Mouse (Mus musculus): ENCODE data around the gene Hus1. TPM values are rescaled to one million over a fixed set of nuclear protein-coding genes. Genes with fewer than 3 reads are reported as not detected.

The Hus1 gene
- 10 to 100 TPM in 1 of 2 experiments, 1 to 10 TPM in 1; 9.6 to 11.1 TPM for total RNA-seq (2021)
- polyA plus RNA-seq (2012; rRNA removed) = 7.5 and 12.4 TPM in 2 replicates
- long read RNA-seq, full-length matches to known transcripts = 1 of 8 reads
- long read RNA-seq, partial matches to known transcripts = 6 of 8 reads
- long read RNA-seq, other reads (novel, unspliced or antisense) = 1 of 8 reads

DNA sequence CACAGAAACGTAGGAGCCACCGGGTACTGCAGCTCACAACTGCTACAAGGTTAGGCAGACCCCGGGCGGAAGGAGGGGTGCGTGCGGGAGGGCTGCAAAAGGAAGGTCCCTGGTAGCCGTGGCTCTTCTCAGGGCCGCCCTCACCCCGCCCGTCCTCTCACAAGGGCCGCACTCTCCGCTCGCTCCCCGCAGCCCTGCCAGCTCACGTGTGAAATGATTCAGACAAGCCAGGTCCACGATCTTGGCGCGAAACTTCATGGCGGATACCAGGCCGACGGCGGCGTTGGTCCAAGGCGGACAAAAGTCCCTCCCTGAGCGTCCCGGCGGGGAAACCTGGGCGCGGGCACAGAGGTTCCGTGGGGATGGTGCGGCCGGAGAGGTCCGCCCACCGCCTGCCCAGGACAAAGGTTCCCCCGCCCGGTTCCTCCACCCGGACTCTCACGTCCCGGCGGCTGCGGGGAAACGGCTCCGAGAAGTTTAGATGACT lies at the start of gene Hus1:
Gene Hus1 (minus strand): TSS at position 339 of the 487 bp plus-strand sequence.
- Histone ChIP-seq H3K4me3 (peak within 1 kb of the TSS; percentile 85), H3K27ac (peak within 1 kb of the TSS; percentile 91), H3K27me3 (ENCODE audit: control insufficient read depth, insufficient read depth, low read length) (no peaks in the 10 kb centered on the region), H3K9ac (ENCODE audit: low read depth, low read length) (peak within 1 kb of the TSS; percentile 98), H3K4me1 (ENCODE audit: control insufficient read depth, insufficient read depth, low read length) (no peaks in the 10 kb centered on the region), H3K79me2 (replicated peaks; ENCODE audit: control insufficient read depth, insufficient read depth, low read length) (no peaks in the 10 kb centered on the region; the same call in 1 of the 2 replicates), H3K36me3 (ENCODE audit: control insufficient read depth, insufficient read depth, low read length) (peaks cover 3% of the 10 kb centered on the region; the same call in 1 of the 2 replicates)
- intact Hi-C loops (cut with DNase I) = loop anchor here (1.0 to 5.0 kb wide), 2 partner anchors 36 to 106 kb away; partner anchors contain the start of genes Gm11992 and Sun3
- peak; percentile 91 to 94 for DNase-seq
- TF ChIP-seq EP300 (IDR thresholded peaks at IDR 0.05; ENCODE audit: insufficient read depth, low read depth, low read length) (no peak; the same call in 1 of the 2 replicates), CTCF (IDR thresholded peaks at IDR 0.05) (0 out of 2 replicates have a peak, but pooled peaks have one; percentile 8), POLR2A (IDR thresholded peaks at IDR 0.05; ENCODE audit: insufficient read depth, low read depth, low read length) (peak; percentile 73)
- under 1% methylated on average over 43 of the region's 43 CpGs for WGBS

DNA sequence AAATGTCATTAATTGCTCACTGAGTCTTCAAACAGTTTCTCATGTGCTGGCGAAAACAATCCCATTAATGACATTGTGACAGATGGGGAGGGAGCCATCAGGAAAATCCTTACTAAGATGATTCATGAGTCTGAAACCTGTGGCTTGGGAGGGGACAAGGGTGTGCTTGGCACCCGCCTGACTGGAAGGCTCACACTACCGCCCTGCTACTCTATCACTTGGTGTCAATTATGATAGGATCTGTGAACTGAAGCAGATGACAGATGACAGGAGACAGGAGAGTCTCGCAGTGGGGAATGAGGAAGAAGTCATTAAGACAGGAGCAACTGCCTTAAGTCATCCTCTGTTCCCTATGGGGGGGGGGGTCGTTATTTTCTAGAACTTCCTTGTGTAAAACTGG lies 49.5 kb upstream of the Hus1 start:
- 47% methylated on average over 5 of the region's 5 CpGs for WGBS
- Histone ChIP-seq H3K79me2 (replicated peaks; ENCODE audit: control insufficient read depth, insufficient read depth, low read length) (no peaks in the 10 kb centered on the region), H3K4me1 (ENCODE audit: control insufficient read depth, insufficient read depth, low read length) (no peaks in the 10 kb centered on the region), H3K4me3 (no peak overlapping the region), H3K36me3 (ENCODE audit: control insufficient read depth, insufficient read depth, low read length) (no peaks in the 10 kb centered on the region), H3K27ac (no peak overlapping the region), H3K27me3 (ENCODE audit: control insufficient read depth, insufficient read depth, low read length) (no peaks in the 10 kb centered on the region), H3K9ac (ENCODE audit: low read depth, low read length) (no peak overlapping the region)
- DNase-seq = no peak
- TF ChIP-seq CTCF (IDR thresholded peaks at IDR 0.05) (no peak), POLR2A (IDR thresholded peaks at IDR 0.05; ENCODE audit: insufficient read depth, low read depth, low read length) (no peak), EP300 (IDR thresholded peaks at IDR 0.05; ENCODE audit: insufficient read depth, low read depth, low read length) (no peak)
- intact Hi-C loops (cut with DNase I) = no loop called here

DNA sequence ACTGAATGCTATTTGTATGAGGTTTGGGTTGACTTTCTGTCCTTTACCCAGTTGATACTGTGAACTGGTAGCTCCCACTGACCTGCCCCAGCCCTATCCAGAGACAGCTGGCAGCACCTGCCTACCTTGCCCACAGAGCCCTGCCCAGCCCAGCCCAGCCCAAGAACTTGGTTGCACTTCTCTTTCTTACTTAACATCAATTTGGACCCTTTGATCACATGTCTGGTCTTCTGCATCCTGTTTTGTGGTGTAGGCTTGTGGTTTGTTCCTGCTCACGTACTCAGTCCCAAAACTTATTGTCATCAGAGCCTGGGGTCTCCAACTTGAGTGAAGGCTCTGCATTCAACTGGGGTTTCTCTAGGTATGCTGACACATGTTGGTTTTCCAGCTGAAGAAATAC lies 49.0 kb upstream of the Hus1 start:
- Histone ChIP-seq H3K27ac (no peak overlapping the region), H3K36me3 (ENCODE audit: control insufficient read depth, insufficient read depth, low read length) (no peaks in the 10 kb centered on the region), H3K4me3 (no peak overlapping the region), H3K79me2 (replicated peaks; ENCODE audit: control insufficient read depth, insufficient read depth, low read length) (no peaks in the 10 kb centered on the region), H3K27me3 (ENCODE audit: control insufficient read depth, insufficient read depth, low read length) (no peaks in the 10 kb centered on the region), H3K9ac (ENCODE audit: low read depth, low read length) (no peak overlapping the region), H3K4me1 (ENCODE audit: control insufficient read depth, insufficient read depth, low read length) (no peaks in the 10 kb centered on the region)
- no peak for DNase-seq
- intact Hi-C loops (cut with DNase I) = no loop called here
- TF ChIP-seq POLR2A (IDR thresholded peaks at IDR 0.05; ENCODE audit: insufficient read depth, low read depth, low read length) = no peak
- TF ChIP-seq EP300 (IDR thresholded peaks at IDR 0.05; ENCODE audit: insufficient read depth, low read depth, low read length) = no peak
- no peak for TF ChIP-seq CTCF (IDR thresholded peaks at IDR 0.05)
- 56% methylated on average over 1 of the region's 1 CpGs for WGBS

DNA sequence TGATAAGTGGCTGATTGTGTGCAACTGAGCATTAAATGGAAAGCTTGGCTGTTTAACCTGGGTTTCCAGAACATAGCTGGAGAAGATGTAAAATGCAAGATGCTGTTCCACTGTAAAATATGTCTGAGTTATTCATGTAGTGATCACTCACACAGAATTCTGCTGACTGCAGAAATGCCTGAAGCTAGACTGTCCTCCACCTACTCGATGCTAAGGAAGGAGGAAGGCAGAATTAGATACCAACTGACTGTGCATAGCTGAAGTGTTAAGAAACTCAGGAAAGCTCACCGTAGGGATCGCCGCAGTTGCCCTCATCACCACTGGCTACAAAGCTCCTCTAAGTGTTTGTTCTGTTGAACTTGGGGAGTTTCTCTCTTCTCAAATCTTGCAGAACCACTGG lies 46.7 kb upstream of the Hus1 start:
- 82% methylated on average over 4 of the region's 4 CpGs for WGBS

DNA sequence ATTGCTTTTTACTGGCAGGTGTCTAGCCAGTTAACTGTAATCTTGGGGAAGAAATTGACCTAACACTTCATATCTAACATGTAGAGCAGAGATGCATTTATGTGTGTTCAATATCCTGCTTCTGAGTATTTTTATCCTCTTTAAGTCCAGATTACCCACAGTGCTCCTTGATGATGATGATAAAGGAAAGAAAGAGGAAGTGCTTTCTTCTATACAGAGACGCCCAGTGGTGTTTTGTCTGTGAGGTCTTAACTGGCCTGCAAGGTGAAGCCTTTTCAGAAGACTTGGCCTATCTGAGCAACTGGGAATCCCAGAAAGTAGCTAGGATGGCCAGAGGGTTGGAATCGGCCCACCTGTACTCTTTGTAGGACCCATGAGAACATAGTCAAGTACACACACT lies 45.9 kb upstream of the Hus1 start:
- Histone ChIP-seq H3K36me3 (ENCODE audit: control insufficient read depth, insufficient read depth, low read length) (no peaks in the 10 kb centered on the region), H3K27me3 (ENCODE audit: control insufficient read depth, insufficient read depth, low read length) (no peaks in the 10 kb centered on the region), H3K27ac (no peak overlapping the region), H3K4me3 (no peak overlapping the region), H3K79me2 (replicated peaks; ENCODE audit: control insufficient read depth, insufficient read depth, low read length) (no peaks in the 10 kb centered on the region), H3K4me1 (ENCODE audit: control insufficient read depth, insufficient read depth, low read length) (no peaks in the 10 kb centered on the region), H3K9ac (ENCODE audit: low read depth, low read length) (no peak overlapping the region)
- intact Hi-C loops (cut with DNase I) = no loop called here
- no peak for TF ChIP-seq EP300 (IDR thresholded peaks at IDR 0.05; ENCODE audit: insufficient read depth, low read depth, low read length)
- no peak for TF ChIP-seq CTCF (IDR thresholded peaks at IDR 0.05)
- no peak for TF ChIP-seq POLR2A (IDR thresholded peaks at IDR 0.05; ENCODE audit: insufficient read depth, low read depth, low read length)
- DNase-seq = no peak
- WGBS = 66% methylated on average over 2 of the region's 2 CpGs

More for the DNA sequence above, 46.7 kb upstream of the Hus1 start:
- intact Hi-C loops (cut with DNase I) = no loop called here
- Histone ChIP-seq H3K27ac (no peak overlapping the region), H3K79me2 (replicated peaks; ENCODE audit: control insufficient read depth, insufficient read depth, low read length) (no peaks in the 10 kb centered on the region), H3K36me3 (ENCODE audit: control insufficient read depth, insufficient read depth, low read length) (no peaks in the 10 kb centered on the region), H3K9ac (ENCODE audit: low read depth, low read length) (no peak overlapping the region), H3K27me3 (ENCODE audit: control insufficient read depth, insufficient read depth, low read length) (no peaks in the 10 kb centered on the region), H3K4me3 (no peak overlapping the region), H3K4me1 (ENCODE audit: control insufficient read depth, insufficient read depth, low read length) (no peaks in the 10 kb centered on the region)
- TF ChIP-seq CTCF (IDR thresholded peaks at IDR 0.05) = no peak
- DNase-seq = no peak

DNA sequence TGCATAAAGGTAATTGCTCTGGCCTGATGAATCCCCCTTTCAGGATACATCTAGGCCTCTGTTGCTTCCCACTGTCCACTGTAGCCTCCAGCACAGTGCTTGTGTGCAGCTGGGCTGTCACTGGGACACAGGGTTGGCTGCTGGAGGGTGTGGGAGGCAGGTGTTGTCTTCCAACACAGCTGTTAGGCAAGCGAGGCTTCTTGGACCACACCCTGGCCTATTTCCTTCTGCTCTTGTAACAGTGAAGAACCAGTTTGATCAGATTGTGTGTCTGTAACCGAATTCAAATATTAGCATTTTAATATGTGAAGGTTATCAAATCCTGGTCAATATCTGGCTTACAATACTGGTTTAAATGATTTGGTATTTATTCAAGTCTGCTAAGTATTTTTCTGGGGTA lies 40.9 kb upstream of the Hus1 start:
- Histone ChIP-seq H3K27me3 (ENCODE audit: control insufficient read depth, insufficient read depth, low read length) (0 out of 2 replicates have a peak, but pooled peaks cover 1% of the 10 kb centered on the region), H3K27ac (no peak overlapping the region), H3K36me3 (ENCODE audit: control insufficient read depth, insufficient read depth, low read length) (no peaks in the 10 kb centered on the region), H3K79me2 (replicated peaks; ENCODE audit: control insufficient read depth, insufficient read depth, low read length) (no peaks in the 10 kb centered on the region), H3K9ac (ENCODE audit: low read depth, low read length) (no peak overlapping the region), H3K4me1 (ENCODE audit: control insufficient read depth, insufficient read depth, low read length) (0 out of 2 replicates have a peak, but pooled peaks cover 2% of the 10 kb centered on the region), H3K4me3 (no peak overlapping the region)
- no peak for DNase-seq
- intact Hi-C loops (cut with DNase I) = no loop called here
- WGBS = 59% methylated on average over 2 of the region's 2 CpGs
- TF ChIP-seq CTCF (IDR thresholded peaks at IDR 0.05) (no peak), EP300 (IDR thresholded peaks at IDR 0.05; ENCODE audit: insufficient read depth, low read depth, low read length) (no peak), POLR2A (IDR thresholded peaks at IDR 0.05; ENCODE audit: insufficient read depth, low read depth, low read length) (no peak)
